Mouse (Mus musculus) kidney, postnatal 4 days (tissue): ENCODE measurements around the gene Astl.
A peak's percentile ranks its signal among the peaks of the same experiment; 100 is the strongest.
"Not testable (repeated sequence)": the region's sequence is repeated elsewhere in the genome, so short reads cannot be mapped to it uniquely, and the experiment has no call there.

ENCODE experiments used
- DNase-seq, 2 experiments: peaks; one replicate each; pipeline ENCODE4 v3.0.0; 2021; ENCODE audit warnings: mixed read lengths in 2 of 2

The Astl gene

GRCm38 (mm10) chr2:127338416-127338815, at the start of gene Astl:
Gene Astl (plus strand): TSS chr2:127338639.
- DNase-seq: no peak

DNA sequence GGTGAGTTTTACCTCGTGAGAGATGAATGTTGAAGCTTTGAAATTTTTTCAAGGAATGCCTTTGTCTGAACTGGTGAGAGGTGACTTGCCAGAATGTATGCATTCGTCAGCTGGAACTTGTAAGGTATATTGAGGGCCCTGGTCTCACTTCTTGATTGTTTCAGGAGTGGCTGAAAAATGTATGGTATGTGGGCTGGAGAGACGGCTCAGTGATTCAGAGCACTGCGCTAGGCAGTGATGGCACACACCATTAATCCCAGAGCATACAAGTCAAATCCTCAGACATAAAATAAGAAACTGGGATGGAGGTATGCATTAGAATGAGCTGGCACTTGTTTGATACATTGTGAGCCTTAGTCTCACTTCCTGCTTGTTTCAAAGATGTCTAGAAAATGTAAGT, 46.2 kb upstream of the Astl start:
- peak in 1 of 2 experiments; percentile 13 for DNase-seq

- DNase-seq: no peak
Observed at GRCm38 (mm10) chr2:127297001-127297805, 41.2 kb upstream of the Astl start.

- DNase-seq: no peak
Observed at GRCm38 (mm10) chr2:127298056-127298455, 40.4 kb upstream of the Astl start.

- DNase-seq: no peak
Observed at GRCm38 (mm10) chr2:127300701-127301100, 37.7 kb upstream of the Astl start.

DNA sequence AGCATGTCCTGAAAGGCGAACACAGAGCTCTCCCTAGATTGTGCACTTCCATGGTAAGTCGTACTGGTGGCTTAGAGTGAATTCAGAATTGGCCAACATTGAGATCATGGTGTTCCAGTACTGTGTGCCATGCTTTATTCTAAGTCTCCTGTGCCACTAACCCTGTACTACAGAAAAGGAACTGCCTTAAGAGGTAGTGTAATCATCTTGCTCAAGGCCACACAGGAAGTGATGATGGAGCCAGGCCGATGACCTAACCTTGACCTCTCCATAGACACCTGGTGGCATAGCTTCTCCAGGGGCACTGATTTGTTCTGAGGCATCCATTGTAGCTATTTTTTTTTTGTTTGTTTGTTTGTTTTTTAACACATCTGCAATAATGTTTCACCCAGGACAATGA, 36.6 kb upstream of the Astl start:
- DNase-seq: no peak

GRCm38 (mm10) chr2:127304192-127304591, 34.2 kb upstream of the Astl start:
- DNase-seq: not testable (repeated sequence)

DNA sequence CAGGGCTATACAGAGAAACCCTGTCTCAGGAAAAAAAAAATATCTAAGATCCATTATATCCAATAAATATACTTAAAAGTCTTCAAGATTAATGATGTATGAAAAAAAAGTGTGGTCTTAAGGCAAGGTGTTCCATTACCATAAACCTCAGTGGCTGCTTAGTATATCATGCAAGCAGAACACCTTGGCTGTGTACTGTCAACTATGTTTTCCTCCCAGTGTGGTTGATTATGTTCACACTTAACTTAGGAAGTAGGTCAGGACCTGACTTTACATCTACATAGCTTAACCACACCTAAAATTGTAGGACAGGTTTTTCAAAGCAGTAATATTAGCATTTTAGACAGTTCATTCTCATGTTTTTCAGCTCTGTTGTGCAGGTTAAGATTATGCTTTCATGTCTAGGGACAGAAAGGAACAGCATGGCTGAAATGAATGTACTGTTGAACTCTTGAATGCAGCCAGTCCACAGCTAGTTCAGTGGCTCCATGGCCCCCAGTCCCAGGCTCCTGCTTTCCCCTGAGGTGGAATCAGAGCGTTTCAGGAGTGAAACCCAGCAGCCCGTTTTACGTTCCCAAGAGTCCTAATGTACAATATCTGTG, 33.7 kb upstream of the Astl start:
- DNase-seq: no peak

DNA sequence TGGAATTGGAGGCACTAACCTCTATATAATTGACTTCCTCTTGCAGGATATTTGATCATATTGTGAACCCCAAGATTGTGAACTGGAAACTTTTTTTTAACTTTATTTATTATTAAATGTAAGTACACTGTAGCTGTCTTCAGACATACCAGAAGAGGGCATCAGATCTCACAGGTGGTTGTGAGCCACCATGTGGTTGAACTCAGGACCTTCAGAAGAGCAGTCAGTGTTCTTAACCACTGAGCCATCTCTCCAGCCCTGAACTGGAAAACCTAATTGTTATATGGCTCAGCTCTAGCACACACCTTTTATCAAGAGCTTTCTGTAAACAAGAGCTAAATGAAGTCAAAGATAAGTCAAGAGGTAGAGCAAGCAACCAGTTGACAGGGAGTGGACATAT, 32.3 kb upstream of the Astl start:
- DNase-seq: no peak

- no peak for DNase-seq
Observed at GRCm38 (mm10) chr2:127307179-127307578, 31.3 kb upstream of the Astl start.

GRCm38 (mm10) chr2:127308660-127309059, 29.8 kb upstream of the Astl start:
- DNase-seq: no peak

DNA sequence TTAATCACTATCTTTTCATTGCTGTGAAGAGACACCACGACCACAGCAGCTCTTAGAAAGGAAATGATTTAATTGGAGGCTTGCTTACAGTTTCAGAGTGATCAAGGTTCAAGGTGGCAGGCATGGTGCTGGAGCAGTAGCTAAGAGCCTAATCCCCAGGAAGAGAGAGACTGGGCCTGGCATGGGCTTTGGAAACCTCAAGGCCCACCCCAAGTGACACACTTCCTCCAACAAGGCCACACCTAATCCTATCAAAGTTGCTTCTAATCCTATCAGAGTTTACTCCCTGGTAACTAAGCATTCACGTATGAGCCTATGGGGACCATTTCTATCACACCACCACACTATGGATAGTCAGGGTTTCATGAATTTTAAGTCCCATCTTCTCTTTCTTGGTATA, 28.2 kb upstream of the Astl start:
- DNase-seq: no peak

- no peak for DNase-seq
Observed at GRCm38 (mm10) chr2:127310685-127311084, 27.8 kb upstream of the Astl start.

- no peak for DNase-seq
Observed at GRCm38 (mm10) chr2:127311193-127311592, 27.2 kb upstream of the Astl start.

DNA sequence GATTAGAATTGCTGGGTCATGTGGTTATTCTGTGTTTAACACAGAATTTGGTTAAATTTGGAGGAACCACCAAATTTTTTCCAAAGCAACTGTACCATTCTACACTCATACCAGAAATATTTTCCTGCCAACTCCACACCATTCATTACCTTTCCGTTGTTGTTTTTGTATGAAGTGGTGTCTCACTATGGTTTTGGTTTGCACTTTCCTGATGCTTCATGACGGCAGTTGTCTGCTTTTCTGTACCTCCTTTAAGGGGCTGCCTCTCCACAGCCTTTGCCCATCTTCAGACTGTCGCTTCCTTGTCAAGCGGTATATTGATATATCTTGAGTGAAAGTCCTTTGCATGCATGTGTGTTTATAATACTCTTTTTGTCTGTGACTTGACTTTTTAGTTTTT, 25.6 kb upstream of the Astl start:
- no peak for DNase-seq

DNA sequence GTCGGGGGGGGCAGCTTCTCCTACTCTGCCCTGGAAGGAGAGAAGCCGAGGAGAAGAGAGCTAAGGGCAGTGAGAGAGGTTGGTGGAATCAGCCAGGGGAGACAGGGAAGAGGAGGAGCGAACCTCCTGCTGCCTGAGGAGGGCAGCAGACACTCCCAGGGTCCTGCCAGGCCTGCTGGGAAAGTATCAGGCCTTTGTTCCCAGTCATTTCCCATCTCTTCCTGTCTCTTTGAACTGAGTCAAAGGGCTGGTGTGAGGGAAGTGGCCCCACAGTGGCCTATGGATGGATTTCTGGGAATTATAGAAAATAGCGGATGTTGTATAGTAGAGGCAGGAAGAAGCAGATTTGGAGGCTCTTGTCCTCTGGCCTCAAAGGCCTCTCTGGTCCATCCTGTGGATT, 24.6 kb upstream of the Astl start:
- DNase-seq: peak in 1 of 2 experiments; percentile 46

- DNase-seq: no peak
Observed at GRCm38 (mm10) chr2:127314467-127315154, 23.8 kb upstream of the Astl start.

DNA sequence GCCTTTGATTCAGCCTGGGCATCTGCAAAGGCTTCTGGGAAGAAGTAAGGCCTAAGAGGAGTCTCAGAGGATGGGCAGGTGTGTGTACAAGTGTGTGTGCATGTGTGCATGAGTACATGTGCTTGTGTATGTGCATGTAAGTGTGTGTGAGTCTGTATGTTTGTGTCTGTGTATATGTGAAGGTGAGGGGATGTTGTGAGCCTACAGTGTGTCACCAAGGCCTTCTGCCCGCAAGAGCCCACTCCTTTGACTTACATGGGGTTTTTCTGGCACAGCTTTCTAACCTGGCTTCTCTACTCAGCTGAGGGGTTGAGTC, 23.3 kb upstream of the Astl start:
- DNase-seq: no peak

DNA sequence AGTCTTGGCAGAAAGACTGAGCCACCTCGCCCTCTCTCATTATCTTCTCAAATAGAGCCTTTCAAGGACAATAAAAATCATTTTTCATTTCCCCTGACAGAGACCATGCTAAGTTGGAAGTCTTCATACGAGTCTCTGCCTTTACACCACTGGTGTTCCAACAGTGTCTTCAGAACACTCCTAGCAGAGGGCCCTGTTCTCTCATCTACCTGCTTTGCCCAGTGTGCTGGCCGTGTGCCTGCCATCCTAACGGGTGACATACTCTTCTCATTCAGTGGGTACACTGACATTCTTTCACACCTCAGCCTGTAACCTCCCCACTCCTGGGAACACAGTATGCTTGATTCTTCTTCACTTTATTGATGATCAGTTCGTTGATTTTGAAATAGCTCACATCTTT, 22.0 kb upstream of the Astl start:
- DNase-seq: no peak

- DNase-seq: no peak
Observed at GRCm38 (mm10) chr2:127318136-127318535, 20.3 kb upstream of the Astl start.

DNA sequence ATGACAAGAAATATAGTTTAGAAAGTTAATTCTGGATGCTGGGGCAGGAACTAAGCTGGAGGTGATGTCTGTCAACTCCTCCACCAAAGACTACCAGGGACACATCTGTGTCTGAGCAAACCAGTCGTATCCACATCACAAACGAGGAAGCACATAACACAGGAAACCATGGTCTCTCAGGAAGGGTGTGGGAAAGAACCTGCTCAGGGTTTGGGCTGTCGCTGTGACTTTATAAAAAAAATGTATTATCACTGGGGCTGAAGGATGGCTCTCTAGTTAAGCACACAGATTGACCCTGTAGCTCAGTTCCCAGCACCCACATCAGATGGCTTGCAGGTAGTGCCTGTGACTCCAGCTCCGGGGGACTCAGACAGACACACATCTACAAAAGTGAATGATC, 19.4 kb upstream of the Astl start:
- no peak for DNase-seq

DNA sequence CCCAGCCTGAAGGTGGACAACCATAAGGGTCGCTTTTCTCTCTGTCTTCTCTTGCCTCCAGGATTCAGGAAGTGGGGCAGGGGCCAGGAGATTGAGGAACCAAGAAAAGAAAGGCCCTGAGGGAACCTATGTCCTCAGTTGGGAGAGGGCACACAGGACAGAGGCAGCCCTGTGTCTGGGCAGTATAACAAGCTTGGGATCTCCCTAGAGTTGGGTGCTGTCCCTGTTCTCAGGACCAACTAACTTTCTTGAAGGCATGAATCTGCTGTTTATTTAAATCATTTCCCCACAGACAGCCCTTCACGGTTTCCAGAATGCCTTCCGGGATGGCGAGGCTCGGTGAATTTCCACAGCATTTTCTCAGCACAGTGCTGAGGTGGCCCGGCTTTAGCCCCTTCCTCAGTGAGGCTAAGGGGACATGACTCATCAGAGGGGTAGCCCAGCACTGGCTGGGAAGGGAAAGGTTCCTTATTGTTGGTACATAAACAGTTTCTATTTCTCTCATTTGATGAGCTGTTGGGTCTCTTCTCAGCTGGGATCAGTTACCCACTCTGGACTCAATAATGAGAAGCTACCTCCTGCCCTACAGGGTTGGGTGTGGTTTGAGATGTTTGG, 15.7 kb upstream of the Astl start:
- DNase-seq: no peak

DNA sequence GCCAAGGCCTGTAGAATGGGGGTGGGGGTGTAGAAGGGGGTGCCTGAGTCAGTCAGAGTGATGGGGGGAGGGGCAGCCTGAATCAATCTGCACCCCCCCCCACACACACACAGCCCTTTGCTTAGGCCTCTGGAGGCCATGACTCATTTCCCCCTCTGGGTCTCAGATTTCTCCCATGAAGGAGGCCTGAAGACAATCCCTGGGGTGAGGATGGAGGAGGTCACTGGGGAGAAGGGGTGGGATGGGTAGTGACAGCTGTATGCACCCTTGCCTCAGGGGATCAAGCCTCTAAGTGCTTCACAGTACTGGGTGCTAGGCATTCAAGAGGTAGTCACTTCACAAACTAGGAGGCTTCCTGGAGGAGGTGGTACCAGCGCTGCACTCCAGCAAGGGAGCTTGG, 14.8 kb upstream of the Astl start:
- DNase-seq: no peak

DNA sequence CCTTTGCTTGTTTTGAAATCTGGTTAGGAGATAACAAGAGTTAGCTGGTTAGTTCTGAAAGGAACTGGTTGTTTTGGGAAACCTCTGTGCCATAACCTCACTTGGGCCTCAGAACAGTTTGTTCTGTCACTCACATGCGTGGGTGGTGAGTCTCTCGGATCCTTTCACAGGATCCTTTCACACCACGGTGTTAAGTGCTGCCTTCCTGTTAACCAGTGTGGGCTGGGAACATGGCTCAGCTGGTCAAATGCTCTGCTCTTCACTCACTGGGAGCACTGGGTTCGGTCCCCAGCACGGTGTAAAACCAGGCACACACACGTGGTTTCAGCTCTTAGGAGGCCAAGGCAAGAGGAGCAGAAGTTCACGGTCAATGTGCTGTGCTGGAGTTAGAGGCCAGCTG, 14.0 kb upstream of the Astl start:
- DNase-seq: no peak
